Mouse (Mus musculus) frontal cortex, postnatal 25 days (tissue): ENCODE data around the gene Smurf2.
A peak's percentile ranks its signal among the peaks of the same experiment; 100 is the strongest.
"Not testable (repeated sequence)": the region's sequence is repeated elsewhere in the genome, so short reads cannot be mapped to it uniquely, and the experiment has no call there.

Experiments
- DNase-seq, 2 experiments: peaks; one replicate each; pipeline ENCODE4 v3.0.0; 2022; ENCODE audit warnings: low spot score in 2 of 2

The Smurf2 gene

GRCm38 (mm10) chr11:106812410-106813136 is 107.9 kb downstream of the Smurf2 start:
- DNase-seq = no peak

- DNase-seq = not testable (repeated sequence)
Measured at GRCm38 (mm10) chr11:106807442-106807841, 113.1 kb downstream of the Smurf2 start.

DNA sequence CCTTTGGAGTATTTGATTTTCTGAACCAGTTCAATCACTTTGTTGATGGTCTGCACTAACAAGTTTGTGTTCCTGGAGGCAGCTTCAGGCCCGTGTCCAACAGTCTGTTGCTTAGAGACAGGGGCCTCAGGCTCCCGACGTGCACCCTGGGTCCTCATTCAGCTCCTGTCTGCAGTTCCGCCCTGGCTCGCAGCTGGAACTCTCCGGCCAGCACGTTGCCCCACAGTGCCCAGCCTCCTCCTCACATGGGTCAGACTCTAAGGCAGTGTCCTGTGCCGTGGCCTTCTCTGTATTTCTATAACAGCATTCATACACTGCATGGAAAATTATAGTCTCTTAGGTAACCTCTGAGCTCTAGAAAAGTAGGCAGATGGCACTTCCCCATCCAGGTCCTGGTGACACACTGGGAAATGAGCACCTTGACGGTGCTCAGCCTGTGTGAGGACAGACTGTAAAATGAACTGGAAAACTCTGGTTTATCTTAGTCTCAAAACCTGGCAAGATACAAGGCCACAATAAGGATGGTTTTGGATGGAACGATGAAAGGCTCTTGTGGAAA is 118.4 kb downstream of the Smurf2 start:
- no peak for DNase-seq

- DNase-seq = no peak
Measured at GRCm38 (mm10) chr11:106795679-106796078, 124.8 kb downstream of the Smurf2 start.

DNA sequence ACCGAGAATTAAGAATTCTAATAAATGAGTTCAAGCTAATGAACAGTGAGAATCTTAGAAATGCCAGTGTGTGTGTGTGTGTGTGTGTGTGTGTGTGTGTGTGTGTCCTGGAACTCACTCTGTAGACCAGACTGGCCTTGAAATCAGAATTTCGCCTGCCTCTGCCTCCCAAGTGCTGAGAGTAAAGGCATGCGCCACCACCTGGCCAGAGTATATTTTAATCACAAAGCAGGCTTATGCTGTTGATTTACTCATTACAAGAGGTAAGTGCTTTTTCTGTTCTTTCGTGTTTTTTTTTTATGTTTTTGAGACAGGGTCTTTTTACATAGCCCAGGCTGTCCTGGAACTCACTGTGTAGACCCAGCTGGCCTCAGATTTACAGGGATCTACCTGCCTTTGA is 126.7 kb downstream of the Smurf2 start:
- DNase-seq = no peak

DNA sequence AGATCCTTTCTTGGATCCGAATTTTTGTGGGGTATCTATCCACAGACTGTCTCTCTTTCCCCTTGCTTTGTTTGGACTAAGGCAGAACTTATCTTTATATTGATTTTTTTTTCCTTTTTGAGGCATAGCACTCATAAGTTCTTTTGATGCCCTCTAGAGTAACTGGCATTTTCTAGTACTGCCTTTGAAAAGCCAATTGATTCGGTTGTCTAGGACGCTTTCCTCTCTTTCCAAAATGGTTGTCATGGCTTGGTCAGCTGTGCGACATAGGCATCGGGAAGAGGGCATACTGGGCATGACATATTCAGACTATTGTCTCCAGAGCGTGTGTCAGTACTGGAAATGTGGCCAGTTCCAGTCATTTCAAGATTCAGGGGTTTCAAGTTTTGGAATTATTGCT is 130.9 kb downstream of the Smurf2 start:
- DNase-seq = no peak

DNA sequence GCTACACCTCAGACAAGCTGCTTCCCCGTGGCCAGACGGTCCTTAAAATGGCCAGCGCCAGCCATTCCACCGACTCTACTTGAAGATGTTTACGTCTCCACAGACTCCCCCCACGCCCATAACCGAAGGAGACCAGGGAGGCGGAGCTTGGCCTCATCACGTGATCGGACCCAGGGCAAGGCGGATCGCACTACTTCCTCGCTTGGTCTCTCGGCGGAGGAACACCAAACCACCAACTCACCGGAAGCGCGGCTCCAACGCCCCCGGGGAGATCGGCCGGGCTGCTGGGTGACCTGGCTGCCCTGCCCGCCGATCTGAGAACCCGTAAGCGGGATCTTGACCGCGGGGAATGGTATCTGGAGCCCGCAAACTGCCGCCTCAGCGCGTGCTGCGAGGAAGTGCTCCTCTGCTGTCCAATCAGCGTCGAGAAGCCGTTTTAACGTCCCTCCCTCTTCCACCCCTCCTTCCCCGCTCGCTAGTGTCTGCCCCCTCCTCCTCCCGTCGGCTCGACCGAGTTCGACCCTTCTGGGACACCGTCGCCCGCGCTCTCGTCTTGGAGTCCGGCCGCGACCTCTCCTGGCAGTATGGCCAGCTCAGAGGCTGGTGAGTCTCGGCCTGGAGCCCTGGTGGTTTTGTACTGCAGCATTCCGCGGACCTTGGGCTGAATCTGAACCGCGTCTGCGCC is 131.6 kb downstream of the Smurf2 start, which contains the start of the genes Ddx5 and Cep95:
Gene Ddx5 (minus strand): TSS at position 411 of the 685 bp plus-strand sequence.
Gene Cep95 (plus strand): TSS at position 478 of the 685 bp plus-strand sequence.
- peak in 1 of 2 experiments; percentile 97 for DNase-seq

DNA sequence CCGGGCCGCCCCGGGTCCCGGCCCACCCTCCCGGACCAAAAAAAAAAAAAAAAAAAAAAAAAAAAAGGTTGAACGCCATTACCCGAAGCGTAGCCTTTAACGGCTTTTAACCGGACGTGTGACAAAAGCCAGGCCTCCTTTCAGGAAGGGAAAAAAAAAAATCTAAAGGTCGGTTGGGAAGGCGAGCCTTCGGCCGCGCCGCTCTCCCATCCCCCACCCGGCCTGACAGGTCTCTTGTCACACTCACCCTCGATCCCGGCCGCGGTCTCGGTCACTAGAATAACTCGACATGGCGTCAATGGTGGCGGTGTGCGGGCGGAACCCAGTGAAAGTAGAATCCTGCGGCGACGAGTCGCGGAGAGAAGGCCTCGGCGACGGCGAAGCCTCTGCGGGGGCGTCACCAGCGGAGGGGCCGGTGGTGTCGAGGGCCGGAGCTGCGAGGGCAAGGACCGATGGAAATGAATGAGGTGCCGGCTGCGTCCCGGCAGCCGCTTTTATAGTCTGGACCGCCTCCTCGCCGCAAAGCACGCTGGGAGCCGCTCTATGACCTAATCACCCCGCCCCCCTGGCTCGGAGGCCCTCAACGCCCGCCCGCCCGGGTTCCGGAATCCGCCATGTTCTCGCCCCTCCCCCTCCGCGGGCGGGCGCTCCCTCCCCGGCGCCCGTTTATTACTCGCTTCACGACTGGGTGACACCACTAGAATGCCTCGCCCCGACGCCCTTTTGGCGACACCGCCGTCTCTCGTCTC is 132.3 kb downstream of the Smurf2 start:
- DNase-seq = peak; percentile 98 to 99

- DNase-seq = peak; percentile 74 to 75
Measured at GRCm38 (mm10) chr11:106787131-106788025, 133.1 kb downstream of the Smurf2 start.

DNA sequence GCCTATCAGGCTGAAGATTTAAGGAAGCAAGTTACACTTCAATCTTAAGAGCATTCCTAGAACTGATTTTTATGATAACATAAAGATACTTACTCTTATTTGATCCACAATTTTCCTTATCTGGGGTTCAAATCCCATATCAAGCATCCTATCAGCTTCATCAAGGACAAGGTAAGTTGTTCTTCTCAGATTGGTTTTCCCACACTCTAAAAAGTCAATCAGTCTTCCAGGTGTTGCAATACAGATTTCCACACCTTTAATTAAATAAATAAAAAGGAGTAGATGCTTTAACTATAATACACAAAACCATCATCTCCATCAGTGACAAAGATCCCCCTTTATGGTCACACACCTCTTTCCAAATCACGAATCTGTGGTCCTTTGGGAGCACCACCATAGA is 135.5 kb downstream of the Smurf2 start:
- DNase-seq = no peak

GRCm38 (mm10) chr11:106784476-106784875 is 136.0 kb downstream of the Smurf2 start:
- DNase-seq = no peak

DNA sequence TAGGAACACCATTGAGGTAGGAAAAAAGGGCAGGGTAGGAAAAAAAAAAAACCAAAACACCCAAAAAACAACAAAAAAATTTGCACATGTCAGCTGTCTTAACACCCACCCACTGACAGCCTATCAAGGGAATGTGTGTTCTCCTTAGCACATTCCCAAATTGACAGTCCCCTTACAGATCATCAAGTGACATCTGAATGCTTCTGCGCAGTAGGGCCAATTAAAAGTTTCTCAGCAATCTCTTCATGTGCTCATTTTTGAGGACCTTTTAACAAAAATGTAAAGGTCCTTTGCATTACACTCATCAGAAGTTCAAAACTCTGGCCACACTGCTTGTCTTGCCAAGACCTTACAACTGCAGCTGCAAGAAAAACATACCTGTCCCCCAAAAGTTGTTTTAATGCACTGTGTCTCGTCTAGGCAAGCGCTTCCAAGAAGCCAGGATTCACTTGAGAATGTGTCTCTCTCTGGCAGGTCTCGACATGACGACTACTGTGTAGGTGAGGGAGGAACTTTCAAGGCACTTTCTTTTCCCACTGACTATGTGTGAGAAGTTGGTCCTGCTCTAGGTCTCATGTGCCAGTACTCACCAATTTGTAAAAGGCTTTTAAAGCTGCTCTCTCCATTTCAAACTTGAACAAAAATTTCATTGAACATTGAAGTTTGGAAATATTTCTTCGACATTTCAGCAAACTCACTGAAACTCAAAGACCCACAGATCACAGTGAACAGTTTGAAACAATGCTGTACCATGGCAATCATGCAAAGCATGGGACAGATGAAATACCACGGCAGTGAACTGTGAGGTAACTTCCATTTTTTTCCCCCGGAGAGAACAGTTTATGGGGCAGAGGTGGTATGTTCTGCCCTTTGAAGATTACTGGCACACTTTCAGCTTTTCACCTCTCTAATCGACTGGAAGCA is 137.4 kb downstream of the Smurf2 start:
- no peak for DNase-seq

- not testable (repeated sequence) for DNase-seq
Measured at GRCm38 (mm10) chr11:106782271-106782670, 138.2 kb downstream of the Smurf2 start.

DNA sequence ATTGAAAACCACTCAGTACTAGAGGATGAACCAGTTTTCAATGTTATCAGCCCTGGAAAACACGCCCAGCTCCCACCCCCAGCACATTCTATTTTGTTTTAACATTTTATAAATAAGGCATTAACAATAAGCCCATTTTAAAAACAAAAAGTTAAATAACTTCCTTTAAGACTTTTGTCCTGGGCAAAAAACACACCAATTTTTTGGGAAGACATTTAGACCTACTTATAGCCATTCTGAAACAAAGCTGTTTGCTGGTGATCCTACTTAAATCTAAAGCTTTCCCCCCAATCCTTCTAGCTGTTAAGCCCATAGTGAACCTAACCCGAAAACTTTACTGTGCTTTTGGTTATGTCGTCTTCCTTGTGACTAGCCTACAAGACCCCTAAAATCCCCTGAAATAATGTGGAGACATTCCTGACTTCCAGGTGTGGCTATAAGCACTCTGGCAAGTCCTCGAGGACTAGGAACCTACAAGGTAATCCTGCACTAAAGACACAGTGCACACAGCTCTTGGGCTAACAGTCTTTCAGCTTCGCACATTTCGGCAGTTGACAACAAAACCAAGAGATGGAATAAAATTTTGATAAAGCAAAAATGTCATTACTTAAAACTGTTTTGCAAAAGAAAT is 139.8 kb downstream of the Smurf2 start:
- DNase-seq = no peak

DNA sequence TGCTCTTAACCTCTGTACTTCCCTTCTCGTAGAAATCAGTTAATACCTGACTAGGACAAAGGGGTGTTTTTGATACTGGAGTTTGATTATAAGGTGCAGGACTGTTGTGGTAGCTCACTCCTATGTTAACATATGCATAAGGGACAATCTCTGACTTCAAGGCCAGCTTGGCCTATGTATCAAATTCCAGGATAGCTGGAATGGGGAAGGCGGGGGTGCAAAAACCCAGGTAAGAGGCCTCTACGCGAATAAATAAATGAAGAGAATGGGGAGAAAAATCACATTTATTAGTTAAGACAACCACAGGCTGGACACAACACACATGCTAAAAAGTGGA is 140.5 kb downstream of the Smurf2 start:
- DNase-seq = no peak

DNA sequence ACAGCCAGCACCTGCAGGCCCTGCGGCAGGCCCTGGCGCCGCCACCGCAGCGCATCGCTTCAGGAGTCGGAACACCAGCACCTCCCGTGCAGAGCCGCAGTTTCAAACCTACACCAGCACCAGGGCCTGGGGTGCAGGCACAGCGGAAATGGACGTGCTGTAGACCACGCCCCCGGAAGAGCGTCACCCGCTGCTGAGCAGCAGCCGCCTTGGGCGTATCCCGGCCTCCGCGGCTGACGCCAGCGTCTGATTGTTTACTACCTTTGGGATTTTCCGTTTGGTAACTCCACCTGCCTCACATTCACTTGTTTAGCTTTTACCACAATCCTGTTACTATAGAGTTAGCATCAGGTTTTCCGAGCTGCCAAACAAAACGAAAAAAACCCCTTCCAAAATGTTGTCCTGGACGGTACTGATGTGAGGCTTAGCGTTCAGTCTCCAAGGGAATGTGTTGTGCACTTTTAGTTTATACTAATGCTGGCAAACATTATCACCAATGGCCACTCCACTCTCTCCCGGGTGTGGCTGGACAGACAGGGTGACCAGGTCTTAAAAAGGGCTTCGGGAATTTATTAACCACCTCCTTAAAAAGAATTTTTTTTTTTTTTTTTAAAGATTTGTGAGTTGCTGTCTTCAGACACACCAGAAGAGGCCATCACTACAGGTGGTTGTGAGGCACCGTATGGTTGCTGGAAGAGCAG is 141.0 kb downstream of the Smurf2 start, which contains the start of gene Polg2:
Gene Polg2 (minus strand): TSS at position 150 of the 701 bp plus-strand sequence.
- DNase-seq = peak; percentile 80 to 83

GRCm38 (mm10) chr11:106778589-106779387 is 141.7 kb downstream of the Smurf2 start:
- no peak for DNase-seq

DNA sequence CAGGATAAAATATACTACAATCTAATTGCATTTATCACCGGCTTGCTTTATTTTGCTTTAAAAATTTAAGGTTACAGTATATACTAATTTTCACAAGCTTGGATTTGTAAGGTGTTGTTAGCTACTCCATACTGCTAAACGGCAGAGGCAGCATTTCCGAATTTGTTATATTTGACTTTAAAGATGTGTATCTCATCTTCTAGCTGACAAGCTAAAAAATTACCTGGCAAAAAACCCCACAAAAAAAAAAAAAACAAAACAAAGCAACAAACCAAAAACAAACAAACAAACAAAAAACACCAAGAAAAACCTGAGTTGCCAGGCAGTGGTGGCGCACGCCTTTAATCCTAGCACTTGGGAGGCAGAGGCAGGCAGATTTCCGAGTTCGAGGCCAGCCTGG is 142.4 kb downstream of the Smurf2 start:
- DNase-seq = no peak
